Mouse (Mus musculus) limb, embryonic 10.5 days (tissue): ENCODE measurements around the gene Tmem239. TPM values are rescaled to one million over a fixed set of nuclear protein-coding genes. Genes with fewer than 3 reads are reported as not detected.
"Not testable (repeated sequence)": the region's sequence is repeated elsewhere in the genome, so short reads cannot be mapped to it uniquely, and the experiment has no call there.

Source experiments
- DNase-seq: peaks from one replicate; pipeline ENCODE4 v3.0.0-alpha.2; 2017; ENCODE audit warnings: low spot score
- H3K27ac ChIP-seq: fragments of 300-500 bp; sonication (generic); 2 replicates; pipeline ENCODE4 v1.5.1; 2016; ENCODE audit warnings: mild to moderate bottlenecking
- H3K27me3 ChIP-seq: fragments of 300-500 bp; sonication (generic); 2 replicates; pipeline ENCODE4 v1.6.1; 2016; ENCODE audit warnings: low read depth, mild to moderate bottlenecking; ENCODE audit not compliant: poor library complexity, severe bottlenecking
- H3K36me3 ChIP-seq: fragments of 300-500 bp; sonication (generic); 2 replicates; pipeline ENCODE4 v1.6.1; 2016; ENCODE audit warnings: mild to moderate bottlenecking, moderate library complexity
- H3K4me1 ChIP-seq: fragments of 300-500 bp; sonication (generic); 2 replicates; pipeline ENCODE4 v1.6.1; 2016
- H3K4me3 ChIP-seq: fragments of 300-500 bp; sonication (generic); 2 replicates; pipeline ENCODE4 v1.5.1; 2016; ENCODE audit warnings: mild to moderate bottlenecking, moderate library complexity
- H3K9me3 ChIP-seq: fragments of 300-500 bp; sonication (generic); replicated peaks from 2 replicates; pipeline ENCODE4 v1.6.1; 2016; ENCODE audit warnings: mild to moderate bottlenecking
- WGBS: fragments of 180-500 bp; shearing (Covaris S2); methylation state at CpG from one replicate; pipeline ENCODE4 v1.1.7; 2016; 5-methylcytosine and 5-hydroxymethylcytosine counted together
- polyA plus RNA-seq: library from polyadenylated mRNA; unstranded; fragments of >200 nt; fragmentation: Nextera tagmentation; extraction: Ambion mirVana; gene quantifications from 2 replicates; pipeline ENCODE4 v1.2.1, GENCODE M21; 2016

Gene Tmem239
- not detected in 2 replicates for polyA plus RNA-seq

- Histone ChIP-seq H3K36me3 (no peaks in the 10 kb centered on the region), H3K27ac (no peak within 1 kb of the TSS), H3K9me3 (no peaks in the 10 kb centered on the region), H3K27me3 (no peaks in the 10 kb centered on the region), H3K4me3 (no peak within 1 kb of the TSS), H3K4me1 (peaks cover 13% of the 10 kb centered on the region)
- 78% methylated on average over 2 of the region's 2 CpGs for WGBS
- no peak for DNase-seq
Measured at GRCm38 (mm10) chr2:130406178-130406577, at the start of gene Tmem239. Gene Tmem239, plus strand, starts transcription at chr2:130406478.

- no peak for DNase-seq
- Histone ChIP-seq H3K36me3 (no peaks in the 10 kb centered on the region), H3K4me1 (peaks cover 10% of the 10 kb centered on the region; the same call in 1 of the 2 replicates), H3K9me3 (no peaks in the 10 kb centered on the region), H3K27ac (no peak overlapping the region), H3K27me3 (peaks cover 59% of the 10 kb centered on the region), H3K4me3 (no peak overlapping the region)
- 95% methylated on average over 5 of the region's 5 CpGs for WGBS
Measured at GRCm38 (mm10) chr2:130357551-130357950, 48.7 kb upstream of the Tmem239 start.

GRCm38 (mm10) chr2:130358852-130359251, 47.4 kb upstream of the Tmem239 start:
- Histone ChIP-seq H3K4me3 (no peak overlapping the region), H3K36me3 (no peaks in the 10 kb centered on the region), H3K9me3 (no peaks in the 10 kb centered on the region), H3K4me1 (peaks cover 12% of the 10 kb centered on the region; the same call in 1 of the 2 replicates), H3K27me3 (peaks cover 72% of the 10 kb centered on the region), H3K27ac (no peak overlapping the region)
- no peak for DNase-seq
- WGBS: 8% methylated on average over 5 of the region's 5 CpGs

- H3K36me3 ChIP-seq: no peaks in the 10 kb centered on the region
- no peaks in the 10 kb centered on the region for H3K9me3 ChIP-seq
- peak overlapping the region; percentile 10 for H3K4me3 ChIP-seq
- peaks cover 20% of the 10 kb centered on the region for H3K4me1 ChIP-seq
- H3K27ac ChIP-seq: no peak overlapping the region
- peak; percentile 77 for DNase-seq
- whole genome bisulfite sequencing: 3% methylated on average over 14 of the region's 14 CpGs
- H3K27me3 ChIP-seq: peaks cover 96% of the 10 kb centered on the region
Measured at GRCm38 (mm10) chr2:130362511-130363026, 43.7 kb upstream of the Tmem239 start.

DNA sequence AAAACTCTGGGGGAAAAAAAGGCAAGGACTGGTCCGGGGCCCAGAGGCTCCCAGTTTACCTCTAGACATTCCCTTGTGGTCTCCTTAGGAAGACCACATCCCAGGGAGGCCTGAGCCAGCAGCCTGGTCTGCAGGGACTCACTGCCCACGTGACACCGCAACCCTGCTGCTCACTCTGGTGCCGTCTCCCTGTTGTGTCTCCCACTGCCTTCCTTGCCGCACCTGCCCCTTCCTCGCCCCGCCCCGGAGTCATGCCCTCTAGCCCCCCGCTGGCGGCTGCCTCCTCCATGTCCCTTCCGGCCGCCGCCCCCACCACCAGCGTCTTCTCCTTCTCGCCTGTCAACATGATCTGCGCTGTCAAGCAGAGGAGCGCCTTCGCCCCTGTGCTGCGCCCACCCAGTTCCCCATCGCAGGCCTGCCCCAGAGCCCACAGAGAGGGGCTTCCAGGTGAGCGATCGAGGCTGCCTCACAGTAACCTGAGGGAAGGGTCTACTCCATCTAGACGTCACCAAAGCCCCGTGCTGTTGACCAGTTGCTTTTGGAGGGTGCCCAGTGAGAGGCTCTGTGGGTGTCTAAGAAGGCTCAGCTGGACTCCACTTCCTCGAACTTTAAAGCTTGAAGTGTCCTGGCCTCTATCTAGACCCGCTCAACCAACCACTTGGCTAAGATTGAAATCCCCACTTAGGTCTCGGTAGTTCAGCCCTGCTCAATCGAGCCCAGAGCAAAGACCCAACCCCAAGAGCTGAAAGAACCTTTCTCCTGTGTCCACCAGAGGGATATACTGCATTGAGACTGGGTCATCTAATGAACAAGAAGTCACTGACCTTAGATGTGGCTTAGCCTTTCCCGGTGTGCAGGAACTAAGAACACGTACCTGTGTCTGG, 40.8 kb upstream of the Tmem239 start:
- Histone ChIP-seq H3K27ac (no peak overlapping the region), H3K4me3 (peak overlapping the region; percentile 58), H3K9me3 (no peaks in the 10 kb centered on the region), H3K27me3 (peaks cover 73% of the 10 kb centered on the region), H3K4me1 (peaks cover 20% of the 10 kb centered on the region), H3K36me3 (no peaks in the 10 kb centered on the region)
- 7% methylated on average over 29 of the region's 30 CpGs for WGBS
- DNase-seq: peak; percentile 40

GRCm38 (mm10) chr2:130367386-130367785, 38.9 kb upstream of the Tmem239 start:
- H3K4me1 ChIP-seq: peaks cover 12% of the 10 kb centered on the region
- no peak overlapping the region for H3K27ac ChIP-seq
- no peak overlapping the region for H3K4me3 ChIP-seq
- DNase-seq: no peak
- no peaks in the 10 kb centered on the region for H3K9me3 ChIP-seq
- H3K27me3 ChIP-seq: peaks cover 53% of the 10 kb centered on the region
- H3K36me3 ChIP-seq: no peaks in the 10 kb centered on the region
- 67% methylated on average over 4 of the region's 4 CpGs for WGBS

GRCm38 (mm10) chr2:130373026-130373425, 33.3 kb upstream of the Tmem239 start:
- not testable (repeated sequence) for H3K4me3 ChIP-seq, DNase-seq, H3K9me3 ChIP-seq, H3K27ac ChIP-seq, H3K36me3 ChIP-seq, H3K27me3 ChIP-seq, H3K4me1 ChIP-seq
- WGBS: 61% methylated on average over 1 of the region's 1 CpGs

GRCm38 (mm10) chr2:130374951-130375350, 31.3 kb upstream of the Tmem239 start:
- Histone ChIP-seq H3K36me3 (no peaks in the 10 kb centered on the region), H3K4me1 (no peaks in the 10 kb centered on the region), H3K9me3 (no peaks in the 10 kb centered on the region), H3K27ac (no peak overlapping the region), H3K27me3 (0 out of 2 replicates have a peak, but pooled peaks cover 5% of the 10 kb centered on the region), H3K4me3 (no peak overlapping the region)
- DNase-seq: no peak
- 90% methylated on average over 4 of the region's 4 CpGs for WGBS

DNA sequence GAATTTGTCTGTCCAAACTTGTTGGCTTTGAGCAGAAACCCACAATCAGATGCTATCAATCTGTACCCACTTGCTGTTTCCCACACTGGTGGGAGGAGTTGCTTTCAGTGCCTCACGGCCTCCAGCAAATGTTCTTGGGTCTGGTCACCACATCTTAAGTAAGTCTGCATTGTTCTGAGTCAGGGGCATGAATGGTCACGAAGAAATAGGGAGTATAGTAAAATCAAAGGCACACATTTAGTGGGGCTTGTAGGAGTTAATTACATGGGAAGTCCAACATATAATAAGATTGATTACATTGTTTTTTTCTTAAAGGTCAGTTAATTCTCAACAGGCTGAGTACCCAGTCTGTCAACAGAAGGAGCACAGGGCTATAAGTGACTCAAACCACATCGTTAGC, 23.1 kb upstream of the Tmem239 start:
- Histone ChIP-seq H3K36me3 (no peaks in the 10 kb centered on the region), H3K9me3 (no peaks in the 10 kb centered on the region), H3K27me3 (no peaks in the 10 kb centered on the region), H3K4me3 (no peak overlapping the region), H3K4me1 (0 out of 2 replicates have a peak, but pooled peaks cover 4% of the 10 kb centered on the region), H3K27ac (no peak overlapping the region)
- DNase-seq: no peak
- WGBS: 58% methylated on average over 3 of the region's 3 CpGs

GRCm38 (mm10) chr2:130383895-130384294, 22.4 kb upstream of the Tmem239 start:
- Histone ChIP-seq H3K9me3 (no peaks in the 10 kb centered on the region), H3K27me3 (no peaks in the 10 kb centered on the region), H3K4me1 (0 out of 2 replicates have a peak, but pooled peaks cover 4% of the 10 kb centered on the region), H3K27ac (no peak overlapping the region), H3K4me3 (no peak overlapping the region), H3K36me3 (no peaks in the 10 kb centered on the region)
- DNase-seq: no peak
- 81% methylated on average over 6 of the region's 6 CpGs for WGBS

GRCm38 (mm10) chr2:130386212-130386611, 20.1 kb upstream of the Tmem239 start:
- 74% methylated on average over 1 of the region's 1 CpGs for WGBS
- Histone ChIP-seq H3K27ac (no peak overlapping the region), H3K36me3 (peaks cover 12% of the 10 kb centered on the region), H3K27me3 (no peaks in the 10 kb centered on the region), H3K9me3 (no peaks in the 10 kb centered on the region), H3K4me1 (0 out of 2 replicates have a peak, but pooled peaks cover 4% of the 10 kb centered on the region), H3K4me3 (no peak overlapping the region)
- DNase-seq: no peak

DNA sequence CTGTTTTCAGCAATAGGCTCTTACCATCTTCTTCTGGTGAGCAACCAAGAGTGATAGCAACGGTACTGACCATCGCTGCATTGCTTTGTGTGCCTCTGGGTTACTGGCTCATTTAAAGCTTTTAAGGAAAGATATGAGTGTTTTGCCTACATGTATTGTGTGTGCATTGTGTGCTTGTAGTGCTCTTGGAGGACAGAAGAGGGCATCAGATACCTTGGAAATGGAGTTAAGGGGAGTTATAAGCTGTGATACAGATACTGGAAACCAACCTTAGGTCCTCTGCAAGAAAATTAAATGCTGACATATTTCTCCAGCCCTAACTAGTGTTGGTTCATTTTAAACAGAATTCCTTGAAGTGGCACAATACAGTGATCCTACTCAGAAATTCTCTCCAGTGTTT, 17.5 kb upstream of the Tmem239 start:
- Histone ChIP-seq H3K4me1 (no peaks in the 10 kb centered on the region), H3K27me3 (no peaks in the 10 kb centered on the region), H3K27ac (no peak overlapping the region), H3K9me3 (no peaks in the 10 kb centered on the region), H3K36me3 (peaks cover 35% of the 10 kb centered on the region), H3K4me3 (no peak overlapping the region)
- no peak for DNase-seq
- WGBS: 87% methylated on average over 2 of the region's 2 CpGs

- Histone ChIP-seq H3K4me1 (peaks cover 3% of the 10 kb centered on the region), H3K27ac (no peak overlapping the region), H3K36me3 (peaks cover 58% of the 10 kb centered on the region), H3K9me3 (no peaks in the 10 kb centered on the region), H3K27me3 (no peaks in the 10 kb centered on the region), H3K4me3 (no peak overlapping the region)
- no peak for DNase-seq
- 86% methylated on average over 11 of the region's 11 CpGs for WGBS
Measured at GRCm38 (mm10) chr2:130390993-130391625, 15.2 kb upstream of the Tmem239 start.
